Mouse (Mus musculus) neural tube, embryonic 13.5 days (tissue): ENCODE data around the gene Adgrb3. TPM values are rescaled to one million over a fixed set of nuclear protein-coding genes. Genes with fewer than 3 reads are reported as not detected.
"Not testable (repeated sequence)": the region's sequence is repeated elsewhere in the genome, so short reads cannot be mapped to it uniquely, and the experiment has no call there.

Source experiments
- ATAC-seq: fragments of 200-750 bp; cut with Nextera tagmentation; 2 replicates; pipeline ENCODE4 v1.8.0; 2017; ENCODE audit warnings: low read depth, mild to moderate bottlenecking, moderate TSS enrichment, moderate library complexity
- H3K27ac ChIP-seq: fragments of 300-500 bp; sonication (generic); replicated peaks from 2 replicates; pipeline ENCODE4 v1.5.1; 2015; ENCODE audit warnings: moderate library complexity, mild to moderate bottlenecking, inconsistent platforms
- H3K27me3 ChIP-seq: fragments of 300-500 bp; sonication (generic); 2 replicates; pipeline ENCODE4 v1.6.1; 2015; ENCODE audit warnings: mild to moderate bottlenecking, inconsistent platforms
- H3K36me3 ChIP-seq: fragments of 300-500 bp; sonication (generic); 2 replicates; pipeline ENCODE4 v1.6.1; 2015; ENCODE audit warnings: mild to moderate bottlenecking, inconsistent platforms
- H3K4me1 ChIP-seq: fragments of 300-500 bp; sonication (generic); replicated peaks from 2 replicates; pipeline ENCODE4 v1.6.1; 2015; ENCODE audit warnings: inconsistent platforms
- H3K4me2 ChIP-seq: fragments of 300-500 bp; sonication (generic); 2 replicates; pipeline ENCODE4 v1.6.1; 2015; ENCODE audit warnings: inconsistent platforms, mild to moderate bottlenecking, moderate library complexity
- H3K4me3 ChIP-seq: fragments of 300-500 bp; sonication (generic); 2 replicates; pipeline ENCODE4 v1.5.1; 2015; ENCODE audit warnings: mild to moderate bottlenecking, inconsistent platforms
- H3K9ac ChIP-seq: fragments of 300-500 bp; sonication (generic); 2 replicates; pipeline ENCODE4 v1.6.1; 2015; ENCODE audit warnings: moderate library complexity, mild to moderate bottlenecking, inconsistent platforms
- H3K9me3 ChIP-seq: fragments of 300-500 bp; sonication (generic); 2 replicates; pipeline ENCODE4 v1.6.1; 2016; ENCODE audit warnings: inconsistent platforms
- WGBS: fragments of 180-500 bp; shearing (Covaris S2); methylation state at CpG from one replicate; pipeline ENCODE4 v1.1.7; 2015; 5-methylcytosine and 5-hydroxymethylcytosine counted together
- polyA plus RNA-seq: library from polyadenylated mRNA; unstranded; fragments of >200 nt; fragmentation: Nextera tagmentation; extraction: Ambion mirVana; gene quantifications from 2 replicates; pipeline ENCODE4 v1.2.1, GENCODE M21; 2015

Adgrb3 gene
- polyA plus RNA-seq, 1 experiment from 2014 or later, result 35.3 TPM

- no peak for ATAC-seq
These were observed 753.6 kb downstream of the Adgrb3 start for GRCm38 (mm10) chr1:25075952-25076351.

GRCm38 (mm10) chr1:25063964-25064363, 765.5 kb downstream of the Adgrb3 start:
- ATAC-seq, result no peak

More at GRCm38 (mm10) chr1:25075952-25076351, 753.6 kb downstream of the Adgrb3 start:
- Histone ChIP-seq H3K27ac (no peak overlapping the region), H3K9ac (no peak overlapping the region), H3K4me2 (no peak overlapping the region), H3K4me3 (no peak overlapping the region), H3K9me3 (no peaks in the 10 kb centered on the region), H3K4me1 (no peaks in the 10 kb centered on the region), H3K27me3 (no peaks in the 10 kb centered on the region), H3K36me3 (peaks cover 5% of the 10 kb centered on the region; the same call in 1 of the 2 replicates)
- WGBS, result 54% methylated on average over 5 of the region's 5 CpGs

GRCm38 (mm10) chr1:25060935-25061334, 768.6 kb downstream of the Adgrb3 start:
- Histone ChIP-seq H3K4me2 (no peak overlapping the region), H3K27ac (no peak overlapping the region), H3K4me1 (no peaks in the 10 kb centered on the region), H3K27me3 (no peaks in the 10 kb centered on the region), H3K36me3 (no peaks in the 10 kb centered on the region), H3K9ac (no peak overlapping the region), H3K4me3 (no peak overlapping the region), H3K9me3 (no peaks in the 10 kb centered on the region)
- no peak for ATAC-seq
- WGBS, result 88% methylated on average over 3 of the region's 3 CpGs

More at GRCm38 (mm10) chr1:25063964-25064363, 765.5 kb downstream of the Adgrb3 start:
- Histone ChIP-seq H3K4me1 (no peaks in the 10 kb centered on the region), H3K27ac (no peak overlapping the region), H3K9me3 (no peaks in the 10 kb centered on the region), H3K27me3 (no peaks in the 10 kb centered on the region), H3K9ac (no peak overlapping the region), H3K36me3 (peaks cover 8% of the 10 kb centered on the region), H3K4me3 (no peak overlapping the region), H3K4me2 (no peak overlapping the region)
- 31% methylated on average over 6 of the region's 6 CpGs for WGBS

GRCm38 (mm10) chr1:25060191-25060590, 769.3 kb downstream of the Adgrb3 start:
- H3K27me3 ChIP-seq, result no peaks in the 10 kb centered on the region
- no peak for ATAC-seq
- no peak overlapping the region for H3K9ac ChIP-seq
- H3K4me2 ChIP-seq, result no peak overlapping the region
- H3K27ac ChIP-seq, result no peak overlapping the region
- H3K4me1 ChIP-seq, result no peaks in the 10 kb centered on the region
- 93% methylated on average over 6 of the region's 6 CpGs for WGBS
- no peak overlapping the region for H3K4me3 ChIP-seq
- H3K9me3 ChIP-seq, result no peaks in the 10 kb centered on the region
- H3K36me3 ChIP-seq, result no peaks in the 10 kb centered on the region

- H3K9ac ChIP-seq, result no peak overlapping the region
- WGBS, result 73% methylated on average over 2 of the region's 2 CpGs
- H3K36me3 ChIP-seq, result no peaks in the 10 kb centered on the region
- no peaks in the 10 kb centered on the region for H3K9me3 ChIP-seq
- H3K27ac ChIP-seq, result no peak overlapping the region
- H3K4me1 ChIP-seq, result no peaks in the 10 kb centered on the region
- no peaks in the 10 kb centered on the region for H3K27me3 ChIP-seq
- H3K4me3 ChIP-seq, result no peak overlapping the region
- no peak overlapping the region for H3K4me2 ChIP-seq
- no peak for ATAC-seq
These were observed 771.9 kb downstream of the Adgrb3 start for GRCm38 (mm10) chr1:25057656-25058055.

GRCm38 (mm10) chr1:25057212-25057611, 772.3 kb downstream of the Adgrb3 start:
- Histone ChIP-seq H3K36me3 (no peaks in the 10 kb centered on the region), H3K27me3 (no peaks in the 10 kb centered on the region), H3K4me3 (no peak overlapping the region), H3K27ac (no peak overlapping the region), H3K4me1 (no peaks in the 10 kb centered on the region), H3K9me3 (no peaks in the 10 kb centered on the region), H3K4me2 (no peak overlapping the region), H3K9ac (no peak overlapping the region)
- ATAC-seq, result no peak
- WGBS, result 85% methylated on average over 6 of the region's 6 CpGs

GRCm38 (mm10) chr1:25042091-25042490, 787.4 kb downstream of the Adgrb3 start:
- 72% methylated on average over 4 of the region's 4 CpGs for WGBS
- no peaks in the 10 kb centered on the region for H3K27me3 ChIP-seq
- H3K36me3 ChIP-seq, result no peaks in the 10 kb centered on the region
- ATAC-seq, result no peak
- H3K4me1 ChIP-seq, result no peaks in the 10 kb centered on the region
- H3K4me2 ChIP-seq, result no peak overlapping the region
- no peak overlapping the region for H3K27ac ChIP-seq
- H3K9me3 ChIP-seq, result no peaks in the 10 kb centered on the region
- no peak overlapping the region for H3K9ac ChIP-seq
- H3K4me3 ChIP-seq, result no peak overlapping the region

- 57% methylated on average over 10 of the region's 10 CpGs for WGBS
- Histone ChIP-seq H3K27me3 (no peaks in the 10 kb centered on the region; the same call in 1 of the 2 replicates), H3K4me3 (no peak overlapping the region), H3K4me1 (peaks cover 14% of the 10 kb centered on the region), H3K27ac (no peak overlapping the region), H3K36me3 (no peaks in the 10 kb centered on the region), H3K9me3 (no peaks in the 10 kb centered on the region), H3K4me2 (no peak overlapping the region), H3K9ac (no peak overlapping the region)
- ATAC-seq, result peak; percentile 43; the same call in 1 of the 2 replicates
These were observed 795.3 kb downstream of the Adgrb3 start for GRCm38 (mm10) chr1:25034161-25034560.

GRCm38 (mm10) chr1:25033155-25034095, 796.1 kb downstream of the Adgrb3 start:
- Histone ChIP-seq H3K27me3 (no peaks in the 10 kb centered on the region; the same call in 1 of the 2 replicates), H3K36me3 (no peaks in the 10 kb centered on the region), H3K4me3 (no peak overlapping the region), H3K27ac (no peak overlapping the region; the same call in 1 of the 2 replicates), H3K9ac (no peak overlapping the region), H3K4me1 (peaks cover 14% of the 10 kb centered on the region), H3K4me2 (peak overlapping the region; percentile 24; the same call in 1 of the 2 replicates), H3K9me3 (no peaks in the 10 kb centered on the region)
- peak; percentile 96 for ATAC-seq
- WGBS, result 45% methylated on average over 8 of the region's 8 CpGs

GRCm38 (mm10) chr1:25023156-25023555, 806.4 kb downstream of the Adgrb3 start:
- Histone ChIP-seq H3K4me2 (no peak overlapping the region), H3K9me3 (no peaks in the 10 kb centered on the region), H3K9ac (no peak overlapping the region), H3K36me3 (no peaks in the 10 kb centered on the region), H3K4me1 (no peaks in the 10 kb centered on the region), H3K4me3 (no peak overlapping the region), H3K27ac (no peak overlapping the region), H3K27me3 (no peaks in the 10 kb centered on the region)
- no peak for ATAC-seq
- WGBS, result 86% methylated on average over 3 of the region's 3 CpGs

- H3K4me2 ChIP-seq, H3K27ac ChIP-seq, H3K36me3 ChIP-seq, ATAC-seq, H3K4me3 ChIP-seq, H3K27me3 ChIP-seq, H3K9ac ChIP-seq, H3K4me1 ChIP-seq, H3K9me3 ChIP-seq: not testable (repeated sequence)
- 85% methylated on average over 7 of the region's 8 CpGs for WGBS
These were observed 811.7 kb downstream of the Adgrb3 start for GRCm38 (mm10) chr1:25017851-25018250.
